Mouse (Mus musculus): ENCODE measurements around the gene Glrx2.

Gene Glrx2

DNA sequence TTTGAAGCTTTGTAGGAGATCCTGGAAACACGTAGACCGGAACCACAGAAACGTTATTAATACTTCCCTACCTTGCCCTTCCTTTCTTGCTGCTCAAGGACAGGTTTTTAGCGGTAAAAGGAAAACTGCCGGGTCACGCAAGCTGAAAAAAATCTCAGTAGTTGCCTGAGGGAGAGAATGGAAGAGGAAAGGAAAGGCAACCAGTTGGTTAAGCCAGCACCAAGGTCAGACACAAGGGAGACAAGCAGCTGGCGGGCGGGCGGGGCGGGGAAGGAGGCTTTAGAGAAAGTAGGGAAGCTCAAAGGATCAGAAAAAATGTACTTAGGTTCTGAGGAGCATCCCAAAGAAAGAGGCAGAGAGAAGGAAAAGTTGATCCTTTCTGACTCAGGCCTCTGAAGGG is 29.7 kb downstream of the Glrx2 start:
- DNase-seq (ENCODE audit: low read depth) = no peak

DNA sequence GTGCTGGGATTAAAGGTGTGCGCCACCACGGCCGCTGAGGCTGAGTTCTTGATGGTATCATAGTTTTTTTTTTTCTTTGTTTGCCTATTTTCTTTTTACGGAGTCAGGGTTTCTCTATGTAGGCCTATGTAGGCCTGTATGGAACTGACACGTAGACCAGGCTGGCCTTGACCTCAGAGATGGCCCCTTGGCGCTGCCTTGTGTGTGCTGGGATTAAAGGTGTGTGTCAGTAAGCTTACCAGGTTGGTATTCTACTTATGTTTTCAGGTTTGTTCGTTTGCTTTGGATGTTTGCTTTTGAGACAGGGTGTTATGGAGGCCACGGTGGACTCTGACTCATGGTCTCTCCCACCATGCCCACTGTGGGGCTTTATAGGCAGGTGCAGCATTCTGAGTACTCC is 46.0 kb downstream of the Glrx2 start:
- DNase-seq (ENCODE audit: low read depth) = no peak

DNA sequence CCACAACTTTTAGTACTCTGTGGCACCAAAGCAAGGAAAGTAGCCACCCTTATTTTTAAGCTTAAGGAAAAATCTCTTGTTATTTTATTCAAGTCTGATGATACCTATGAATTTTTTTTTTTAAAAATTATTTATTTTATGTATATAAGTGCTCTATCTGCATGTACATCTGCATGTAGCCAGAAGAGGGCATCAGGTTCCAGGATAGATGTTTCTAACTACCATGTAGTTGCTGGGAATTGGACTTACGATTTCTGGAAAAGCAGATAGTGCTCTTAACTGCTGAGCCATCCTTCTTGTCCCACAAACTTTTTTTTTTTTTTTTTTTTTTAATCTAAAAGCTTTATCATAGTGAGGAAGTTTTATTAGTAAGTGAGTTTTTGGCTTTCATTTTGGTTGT is 48.3 kb downstream of the Glrx2 start:
- peak; percentile 65 for DNase-seq (ENCODE audit: low read depth)

DNA sequence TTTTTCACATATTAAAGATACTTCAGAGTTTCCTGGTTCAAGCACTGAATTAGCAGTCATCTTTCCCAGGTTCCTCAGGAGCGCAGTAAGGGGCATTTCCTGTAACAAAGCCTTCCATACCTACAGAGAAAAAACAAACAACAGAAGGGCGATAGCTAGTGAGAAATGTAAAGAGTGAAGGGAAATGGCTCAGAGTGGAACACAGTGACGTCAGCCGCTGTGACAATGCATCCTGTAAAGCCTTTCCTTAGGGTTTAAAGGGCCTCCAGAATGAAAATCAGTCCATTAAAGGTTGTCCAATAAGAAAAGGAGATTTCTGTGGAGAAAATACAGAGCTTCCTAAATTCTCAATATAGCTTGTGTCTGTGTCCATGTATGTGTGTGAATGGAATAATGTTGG is 49.7 kb downstream of the Glrx2 start:
- no peak for DNase-seq (ENCODE audit: low read depth)

DNA sequence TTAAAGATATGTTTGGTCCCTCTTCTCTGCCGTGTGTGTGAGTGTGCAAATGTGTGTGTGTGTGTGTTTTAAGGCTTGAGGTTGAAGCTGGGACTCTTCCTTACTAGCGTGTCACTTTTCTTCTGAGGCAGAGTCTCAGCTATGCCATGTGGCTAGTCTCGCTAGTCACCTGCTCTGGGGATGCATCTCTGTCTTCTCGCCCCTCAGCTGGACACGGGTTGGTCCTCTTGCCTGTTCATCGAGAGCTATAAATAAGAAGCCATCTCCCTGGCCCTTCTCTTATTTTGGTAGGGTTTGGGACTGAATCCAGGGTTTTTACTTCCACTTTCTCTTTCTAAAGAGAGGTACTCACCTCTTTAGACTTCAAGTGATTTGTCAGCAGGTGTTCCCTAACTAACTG is 50.1 kb downstream of the Glrx2 start:
- no peak for DNase-seq (ENCODE audit: low read depth)

DNA sequence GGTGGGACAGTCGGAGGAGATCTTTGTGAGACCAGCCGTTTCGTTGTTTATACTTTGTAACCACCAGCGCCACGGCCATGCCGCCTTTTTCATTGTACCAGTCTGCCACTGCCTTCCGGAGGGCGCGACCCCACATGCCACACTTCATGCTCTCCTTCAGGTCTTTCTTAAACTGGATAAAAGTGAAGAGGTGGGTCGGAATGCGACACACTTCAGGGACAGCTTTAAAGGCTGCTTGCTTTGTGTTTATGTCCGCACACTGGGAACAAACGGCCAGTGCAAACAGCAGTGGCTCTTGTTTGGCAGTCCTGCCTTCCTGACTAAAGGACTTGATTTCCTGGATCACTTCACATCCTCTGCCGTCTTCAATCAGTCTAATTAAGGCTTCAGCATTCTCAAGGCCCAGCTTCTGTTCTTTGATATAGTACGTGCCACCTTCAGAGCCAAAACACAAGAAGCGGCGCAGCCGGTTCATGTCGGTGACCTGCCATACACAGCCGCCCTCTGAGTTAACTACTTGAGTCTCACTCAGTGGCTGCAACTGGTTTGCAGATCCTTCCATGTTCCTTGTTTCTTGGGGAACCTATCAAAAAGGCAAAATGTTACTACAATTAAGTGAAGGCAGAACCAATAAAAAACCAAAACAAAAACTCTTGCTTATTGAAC is 54.4 kb downstream of the Glrx2 start:
- no peak for DNase-seq (ENCODE audit: low read depth)

DNA sequence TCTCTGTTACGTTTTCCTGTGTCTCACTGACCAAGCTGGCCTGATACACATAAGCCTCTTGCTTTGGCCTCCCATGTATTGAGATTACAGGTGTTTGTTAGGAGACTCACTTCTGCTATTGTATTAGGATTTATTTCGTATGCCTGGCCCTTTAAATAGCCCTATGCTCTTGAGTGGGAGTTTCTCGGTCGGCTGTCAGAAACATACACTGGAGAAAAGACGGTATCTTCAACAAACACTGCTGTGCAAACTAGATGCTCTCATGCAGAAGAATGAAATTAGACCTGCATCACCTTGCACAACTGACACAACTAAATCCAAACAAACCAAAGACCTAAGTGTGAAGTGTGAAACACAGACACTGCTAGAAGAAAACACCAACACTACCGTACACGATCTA is 56.9 kb downstream of the Glrx2 start:
- no peak for DNase-seq (ENCODE audit: low read depth)

DNA sequence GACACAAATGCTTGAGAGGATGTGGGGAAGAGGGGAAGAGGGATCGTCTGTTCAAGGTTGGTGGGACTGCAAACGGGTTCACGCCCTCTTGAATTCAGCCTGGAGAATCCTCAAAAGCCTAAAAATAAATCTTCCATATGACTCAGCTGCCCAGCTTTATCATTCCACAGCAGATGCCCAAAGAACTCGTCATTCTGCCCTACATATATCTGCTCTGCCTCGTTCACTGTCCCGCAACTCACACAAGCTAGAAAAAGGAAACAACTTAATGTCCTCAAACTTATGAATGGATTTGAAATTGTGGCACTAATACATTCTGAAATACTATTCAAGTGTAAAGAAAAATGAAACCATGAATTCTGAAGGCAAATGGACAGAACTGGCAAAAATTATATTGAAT is 57.8 kb downstream of the Glrx2 start:
- DNase-seq (ENCODE audit: low read depth) = peak; percentile 47

DNA sequence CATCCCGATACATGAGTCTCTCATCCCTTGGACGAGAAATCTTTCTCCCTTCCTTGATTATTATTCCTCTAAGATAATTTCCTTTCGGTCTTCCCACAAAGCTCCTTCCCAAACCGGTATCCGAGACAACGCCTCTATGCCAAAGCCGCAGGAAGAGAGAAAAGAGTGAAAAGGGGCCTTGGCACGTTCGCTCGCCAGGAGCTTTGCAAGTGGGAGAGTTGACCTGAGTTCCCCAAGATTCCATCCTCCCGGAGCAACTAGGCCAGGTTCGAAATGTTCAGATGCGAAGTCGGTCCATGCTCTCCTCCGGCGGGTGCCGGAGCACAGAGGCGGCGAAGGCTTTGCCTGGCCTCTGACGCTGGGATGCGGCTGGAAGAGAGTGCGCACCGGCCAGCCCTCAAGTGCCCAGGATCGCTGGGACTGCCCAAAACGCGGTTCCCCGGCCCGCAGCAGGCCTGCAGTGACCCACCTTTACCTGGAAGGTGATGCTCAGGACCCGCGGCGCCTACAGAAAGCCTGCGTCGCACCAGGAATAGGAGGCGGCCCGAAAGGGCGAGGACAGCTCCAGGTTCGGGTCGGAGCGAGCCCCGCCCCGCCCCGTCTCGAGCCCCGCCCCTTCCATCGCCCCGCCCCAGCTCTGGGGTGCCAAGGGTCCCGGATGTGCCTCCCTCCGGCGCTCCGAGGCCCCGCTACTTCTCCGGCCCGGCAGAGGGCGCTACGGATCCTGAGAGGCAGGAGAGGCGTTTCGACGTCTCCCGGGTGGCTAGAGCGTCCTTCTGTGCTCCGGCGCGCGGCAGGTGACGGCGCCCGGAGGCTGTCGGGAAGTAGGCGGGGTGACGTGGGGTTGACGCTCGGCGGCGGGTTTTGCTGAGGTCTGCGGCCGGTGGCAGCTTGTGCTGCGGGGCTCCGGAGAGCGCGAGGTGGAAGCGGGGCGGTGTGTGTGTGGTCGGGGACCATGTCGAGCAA is 60.6 kb downstream of the Glrx2 start, which contains the start of the genes Trove2 and Uchl5:
TSS of gene Trove2 (minus strand) at position 623 of the 966 bp plus-strand sequence.
TSS of gene Uchl5 (plus strand) at position 827 of the 966 bp plus-strand sequence.
- peak; percentile 99 for DNase-seq (ENCODE audit: low read depth)

DNA sequence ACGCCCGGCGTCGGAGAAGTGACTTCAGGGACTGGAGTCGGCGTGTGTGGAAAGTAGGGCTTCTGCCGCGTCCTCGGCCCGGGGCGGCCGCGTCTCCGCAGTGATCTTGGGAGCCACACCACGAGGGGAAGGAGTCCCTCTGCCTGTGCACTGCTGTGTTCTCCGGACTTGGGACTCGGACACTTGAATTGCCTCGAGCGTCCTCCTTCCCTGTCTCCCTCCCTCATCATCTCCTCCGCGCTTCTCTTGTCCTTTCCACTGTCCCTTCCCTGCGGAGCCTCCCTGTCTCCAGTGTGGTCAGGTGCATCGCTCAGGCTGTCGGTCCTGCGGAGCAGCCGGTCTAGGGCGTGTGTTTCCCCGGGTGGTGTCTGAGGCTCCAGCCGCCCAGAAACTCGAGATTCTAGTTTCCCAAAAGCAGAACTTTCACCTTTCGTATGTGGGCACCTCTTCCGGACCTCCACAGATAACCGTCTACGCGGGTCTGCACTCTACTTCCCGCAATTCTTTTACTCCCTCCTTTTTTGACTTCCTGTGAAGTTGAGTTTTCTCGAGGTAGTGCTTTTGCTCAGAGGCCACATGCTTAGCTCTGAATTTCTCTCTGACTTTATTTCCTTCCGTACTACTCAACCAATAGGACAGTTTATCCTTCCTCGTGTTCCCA is 61.5 kb downstream of the Glrx2 start:
- peak; percentile 7 for DNase-seq (ENCODE audit: low read depth)

DNA sequence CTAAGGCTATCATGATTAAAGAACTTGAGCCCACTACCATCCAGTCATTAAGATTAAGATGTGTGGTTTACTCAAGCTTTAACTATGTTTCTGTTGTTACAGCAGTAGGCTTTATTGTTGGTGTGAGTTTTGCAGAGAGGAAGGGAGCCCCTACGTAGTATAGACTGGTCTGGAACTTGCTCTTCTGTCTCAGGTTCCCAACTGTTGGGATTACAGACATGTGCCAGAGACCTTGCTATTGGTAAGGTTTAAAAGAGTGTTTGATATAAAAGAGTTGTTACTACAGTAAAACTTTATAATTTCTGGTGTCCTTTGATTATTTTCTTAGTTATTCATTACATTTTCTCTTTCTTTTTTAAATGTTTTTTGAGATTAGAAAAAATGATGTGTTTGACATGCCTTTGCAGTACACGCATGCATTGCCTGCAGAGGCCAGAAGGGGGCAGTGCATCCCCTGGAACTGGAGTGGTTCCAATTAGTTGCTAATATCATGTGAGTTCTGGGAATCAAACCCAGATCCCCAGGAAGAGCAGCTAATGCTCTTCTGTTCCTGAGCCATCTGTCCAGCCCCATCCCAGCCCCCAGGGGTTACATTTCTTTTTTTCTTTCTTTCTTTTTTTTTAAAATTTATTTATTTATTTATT is 72.6 kb downstream of the Glrx2 start:
- DNase-seq (ENCODE audit: low read depth) = peak; percentile 64

All from NIH3T3 (cell line).